Mouse (Mus musculus): ENCODE data around the gene Tekt3.

GRCm38 (mm10) chr11:63051996-63052395 lies 9.5 kb upstream of the Tekt3 start:
- TF ChIP-seq POLR2A (IDR thresholded peaks at IDR 0.05; ENCODE audit: low read depth, low read length) (no peak), CTCF (IDR thresholded peaks at IDR 0.05; ENCODE audit: extremely low read depth, insufficient read depth, insufficient read length, insufficient replicate concordance) (no peak)
